Mouse (Mus musculus): Measurements from ENCODE around the gene Siah2.

Gene Siah2

GRCm38 (mm10) chr3:58691997-58692721, at the start of gene Siah2:
TSS of gene Siah2 (minus strand) at chr3:58692400.
- DNase-seq (ENCODE audit: low read depth, low spot score) = peak; percentile 86

DNA sequence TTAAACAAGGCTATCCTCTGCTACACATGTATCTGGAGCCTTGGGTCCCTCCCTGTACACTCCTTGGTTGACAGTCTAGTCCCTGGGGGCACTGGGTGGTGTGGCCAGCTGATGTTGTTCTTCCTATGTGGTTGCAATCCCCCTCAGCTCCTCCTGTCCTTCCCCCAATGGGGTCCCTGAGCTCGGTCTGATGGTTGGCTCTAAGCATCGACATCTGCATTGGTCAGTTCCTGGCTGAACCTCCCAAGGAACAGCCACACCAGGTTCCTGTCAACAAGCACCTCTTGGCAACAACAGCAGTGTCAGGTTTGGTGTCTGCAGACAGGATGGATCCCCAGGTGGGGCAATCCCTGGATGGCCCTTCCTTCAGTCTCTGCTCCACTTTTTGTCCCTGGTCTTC, 47.3 kb upstream of the Siah2 start:
- DNase-seq (ENCODE audit: low read depth, low spot score) = no peak

- peak; percentile 34 for DNase-seq (ENCODE audit: low read depth, low spot score)
Measured at GRCm38 (mm10) chr3:58738346-58739089, 46.3 kb upstream of the Siah2 start.

DNA sequence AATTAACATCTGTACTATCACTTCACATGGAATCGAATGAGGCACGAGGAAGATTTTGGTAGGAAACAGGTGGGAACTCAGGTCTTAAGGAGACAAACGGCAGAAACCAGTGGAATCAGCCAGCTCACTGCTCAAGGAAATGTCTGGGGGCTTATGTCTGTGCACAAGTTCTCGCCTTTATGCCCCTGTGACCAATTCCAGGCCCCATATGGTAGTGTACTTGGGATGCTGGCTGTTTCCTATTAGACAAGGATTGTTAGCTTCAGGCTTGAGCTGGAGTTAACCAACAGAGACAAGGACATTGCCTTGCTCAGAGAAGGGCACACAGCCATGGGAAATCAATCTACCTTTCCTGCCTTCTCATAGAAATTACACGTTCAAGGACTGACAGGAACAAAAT, 39.3 kb upstream of the Siah2 start:
- no peak for DNase-seq (ENCODE audit: low read depth, low spot score)

- DNase-seq (ENCODE audit: low read depth, low spot score) = no peak
Measured at GRCm38 (mm10) chr3:58730580-58730979, 38.4 kb upstream of the Siah2 start.

DNA sequence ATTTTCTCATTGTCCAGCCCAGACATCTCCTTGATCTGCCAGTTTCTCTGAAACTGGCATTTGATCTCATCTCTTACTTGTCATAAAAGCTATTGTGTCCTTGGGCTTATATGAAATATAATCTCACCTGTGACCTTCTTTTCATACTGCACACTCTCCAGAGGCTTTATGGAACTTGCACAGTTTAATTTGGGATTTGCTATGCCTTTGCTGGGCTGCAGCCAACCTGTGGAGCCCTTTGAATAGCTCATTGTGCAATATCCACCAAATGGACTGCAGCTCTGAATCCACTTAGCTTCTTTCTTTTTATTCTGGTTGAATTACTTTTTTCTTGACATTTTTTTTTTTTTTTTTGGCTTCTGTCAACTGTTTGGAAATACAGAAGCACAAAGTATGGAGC, 37.3 kb upstream of the Siah2 start:
- no peak for DNase-seq (ENCODE audit: low read depth, low spot score)

DNA sequence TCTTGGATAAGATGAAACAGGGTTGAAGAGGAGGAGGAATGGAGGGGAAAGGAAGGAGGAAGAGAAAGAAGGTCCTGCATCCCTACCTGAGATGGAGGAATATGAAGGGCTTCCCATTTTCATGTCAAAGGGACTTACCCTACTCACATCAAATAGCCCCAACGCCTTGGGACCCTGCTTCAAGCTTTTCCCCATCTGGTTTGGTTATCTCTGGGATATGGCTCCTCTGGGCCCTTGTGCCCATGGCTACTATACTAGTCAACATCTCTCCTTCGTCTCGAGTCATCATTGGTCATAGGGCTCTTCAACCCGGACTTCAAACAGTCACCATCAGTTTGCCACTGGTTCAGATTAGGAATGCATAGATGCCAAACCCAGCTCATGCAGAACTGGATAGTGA, 35.4 kb upstream of the Siah2 start:
- no peak for DNase-seq (ENCODE audit: low read depth, low spot score)

- peak; percentile 35 for DNase-seq (ENCODE audit: low read depth, low spot score)
Measured at GRCm38 (mm10) chr3:58727012-58727411, 34.8 kb upstream of the Siah2 start.

- no peak for DNase-seq (ENCODE audit: low read depth, low spot score)
Measured at GRCm38 (mm10) chr3:58726374-58726773, 34.2 kb upstream of the Siah2 start.

DNA sequence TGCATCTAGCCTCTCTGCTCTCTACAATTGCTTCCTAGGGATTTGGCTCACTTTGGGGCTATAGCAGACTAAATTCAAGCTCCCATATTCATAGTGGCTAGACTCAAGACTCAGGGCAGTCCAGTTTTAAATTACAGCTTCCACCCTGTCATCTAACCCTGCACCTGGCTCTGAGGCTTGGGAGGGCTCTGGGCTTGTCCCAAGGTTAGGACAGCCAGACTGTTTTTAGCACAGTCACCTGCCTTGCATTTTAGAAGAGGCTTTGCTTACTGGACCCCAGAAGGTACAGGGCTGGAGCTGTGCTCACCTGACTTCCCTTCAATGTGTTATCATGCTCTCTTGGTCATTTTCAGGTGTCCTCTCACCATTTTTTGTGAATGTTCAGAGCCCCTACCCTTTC, 32.6 kb upstream of the Siah2 start:
- no peak for DNase-seq (ENCODE audit: low read depth, low spot score)

- DNase-seq (ENCODE audit: low read depth, low spot score) = no peak
Measured at GRCm38 (mm10) chr3:58723656-58724055, 31.5 kb upstream of the Siah2 start.

- no peak for DNase-seq (ENCODE audit: low read depth, low spot score)
Measured at GRCm38 (mm10) chr3:58719461-58720230, 27.4 kb upstream of the Siah2 start.

- no peak for DNase-seq (ENCODE audit: low read depth, low spot score)
Measured at GRCm38 (mm10) chr3:58716705-58717104, 24.5 kb upstream of the Siah2 start.

DNA sequence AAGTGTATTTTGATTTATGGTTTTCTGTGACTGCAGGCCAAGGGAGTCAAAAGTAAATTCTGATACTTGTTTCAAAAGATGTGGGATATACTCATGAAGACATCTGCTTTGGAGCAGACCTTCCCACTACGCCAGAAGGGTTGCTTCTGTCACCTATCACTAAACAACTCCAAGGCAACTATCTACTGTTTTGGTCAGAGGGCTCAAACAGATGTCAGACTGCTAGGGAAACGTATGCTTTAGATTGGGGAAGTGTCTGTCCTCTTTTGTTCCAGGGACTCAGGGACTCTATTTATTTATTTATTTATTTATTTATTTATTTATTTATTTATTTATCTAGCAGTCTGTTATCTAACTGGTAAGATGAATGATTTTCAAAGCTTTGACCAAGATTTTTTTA, 22.6 kb upstream of the Siah2 start:
- DNase-seq (ENCODE audit: low read depth, low spot score) = no peak

GRCm38 (mm10) chr3:58714034-58714433, 21.8 kb upstream of the Siah2 start:
- no peak for DNase-seq (ENCODE audit: low read depth, low spot score)

DNA sequence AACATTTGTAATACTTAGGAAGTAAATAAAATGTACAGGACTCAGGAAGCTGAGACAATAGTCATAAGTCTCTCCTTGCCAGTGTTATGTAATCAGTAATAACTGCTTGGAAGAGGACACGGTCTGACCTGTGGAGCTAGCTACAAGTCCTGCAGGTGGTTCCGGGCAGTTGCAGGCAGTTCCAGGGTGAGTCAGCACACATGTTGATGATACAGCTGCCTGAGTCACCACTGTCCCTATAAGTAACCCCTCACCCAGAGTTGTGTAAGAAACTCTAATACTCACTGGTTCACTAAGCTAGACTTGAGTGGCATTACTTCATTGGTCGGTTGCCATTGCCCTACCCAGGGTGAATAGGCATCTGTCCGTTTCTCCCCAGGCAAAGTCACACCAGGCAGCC, 21.0 kb upstream of the Siah2 start:
- no peak for DNase-seq (ENCODE audit: low read depth, low spot score)

- no peak for DNase-seq (ENCODE audit: low read depth, low spot score)
Measured at GRCm38 (mm10) chr3:58704547-58704946, 12.3 kb upstream of the Siah2 start.

DNA sequence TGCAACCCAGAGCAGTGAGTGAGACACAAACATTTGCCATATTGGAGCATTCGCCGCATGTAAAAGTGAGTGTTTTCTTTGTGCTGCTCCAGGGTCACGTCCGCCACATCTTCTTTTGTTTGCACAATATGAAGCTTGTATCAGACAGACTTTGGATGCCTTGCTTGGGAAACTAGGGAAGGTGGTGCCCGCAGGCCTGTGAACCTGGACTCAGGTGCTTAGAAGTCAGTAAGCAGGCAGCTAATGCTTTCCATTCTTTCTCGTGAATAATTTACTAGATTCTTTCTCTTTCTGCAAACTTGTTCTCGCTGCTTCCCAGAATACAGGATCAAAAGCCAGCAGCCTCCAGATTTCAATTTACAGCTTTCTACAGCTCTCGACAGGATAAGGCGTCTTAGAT, 11.5 kb upstream of the Siah2 start:
- no peak for DNase-seq (ENCODE audit: low read depth, low spot score)

DNA sequence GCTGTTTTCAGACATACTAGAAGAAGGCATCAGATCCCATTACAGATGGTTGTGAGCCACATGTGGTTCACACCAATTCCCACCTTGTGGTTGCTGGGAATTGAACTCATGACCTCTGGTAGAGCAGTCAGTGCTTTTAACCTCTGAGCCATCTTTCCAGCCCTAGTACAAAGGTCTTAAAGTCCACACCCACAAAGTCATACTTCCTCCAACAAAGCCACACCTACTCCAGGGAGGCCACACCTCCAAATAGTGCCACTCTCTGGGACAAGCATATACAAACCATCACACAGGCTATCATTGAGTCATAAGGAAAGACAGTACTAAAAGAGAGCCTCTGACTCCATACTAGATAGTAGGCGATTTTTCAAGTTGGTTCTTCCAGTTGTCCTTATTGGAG, 10.1 kb upstream of the Siah2 start:
- peak; percentile 41 for DNase-seq (ENCODE audit: low read depth, low spot score)

- peak; percentile 33 for DNase-seq (ENCODE audit: low read depth, low spot score)
Measured at GRCm38 (mm10) chr3:58701441-58701840, 9.2 kb upstream of the Siah2 start.

DNA sequence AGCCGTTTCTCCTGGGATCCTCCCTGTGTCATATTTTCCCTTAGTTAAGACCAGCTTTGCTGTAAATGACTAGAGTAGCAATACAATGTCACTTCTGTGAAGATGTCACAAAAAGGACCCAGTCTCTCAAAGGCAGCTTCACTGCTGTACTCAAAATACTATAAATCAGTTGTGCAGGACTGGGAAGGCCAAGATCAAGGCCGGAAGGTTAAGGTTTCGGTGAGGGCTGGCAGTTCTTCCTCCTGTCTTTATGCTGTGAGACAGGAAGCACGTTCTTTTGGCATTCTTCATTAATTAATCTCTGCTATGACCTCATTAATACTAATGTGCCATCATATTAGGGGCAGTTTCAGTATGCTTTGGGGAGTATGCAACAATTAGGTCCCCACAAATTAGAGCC, 5.7 kb upstream of the Siah2 start:
- DNase-seq (ENCODE audit: low read depth, low spot score) = no peak

GRCm38 (mm10) chr3:58696806-58697205, 4.6 kb upstream of the Siah2 start:
- DNase-seq (ENCODE audit: low read depth, low spot score) = no peak

- DNase-seq (ENCODE audit: low read depth, low spot score) = no peak
Measured at GRCm38 (mm10) chr3:58695507-58695906, 3.3 kb upstream of the Siah2 start.

Measured in R1 (cell line).